Mouse (Mus musculus) c-Kit-positive CD71-positive TER-119-negative erythroid progenitor cells, embryonic 14.5 days (primary cell): ENCODE data around the gene Lbhd1.

ENCODE experiments used
- DNase-seq: peaks from one replicate; pipeline ENCODE4 v3.0.0-alpha.2; 2013; ENCODE audit warnings: low read depth

Lbhd1 gene

DNA sequence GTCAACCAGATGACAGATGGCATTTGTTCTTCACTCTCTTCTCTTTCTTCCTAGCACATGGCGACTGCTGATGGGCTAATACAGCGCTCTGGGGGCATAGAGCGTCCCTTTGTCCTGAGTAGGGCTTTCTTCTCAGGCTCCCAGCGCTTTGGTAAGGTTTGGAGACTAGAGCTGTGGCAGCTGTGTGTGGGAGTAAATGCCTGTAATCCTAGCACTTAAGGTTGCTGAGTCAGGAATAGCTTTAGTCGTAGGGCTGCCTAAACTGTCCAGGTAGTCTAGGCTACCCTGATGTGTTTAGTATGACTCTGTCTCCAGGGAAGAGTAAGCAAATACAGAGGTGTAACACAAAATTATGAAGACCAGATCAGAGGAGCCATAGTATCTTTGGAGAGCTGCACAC lies 28.3 kb downstream of the Lbhd1 start:
- no peak for DNase-seq

DNA sequence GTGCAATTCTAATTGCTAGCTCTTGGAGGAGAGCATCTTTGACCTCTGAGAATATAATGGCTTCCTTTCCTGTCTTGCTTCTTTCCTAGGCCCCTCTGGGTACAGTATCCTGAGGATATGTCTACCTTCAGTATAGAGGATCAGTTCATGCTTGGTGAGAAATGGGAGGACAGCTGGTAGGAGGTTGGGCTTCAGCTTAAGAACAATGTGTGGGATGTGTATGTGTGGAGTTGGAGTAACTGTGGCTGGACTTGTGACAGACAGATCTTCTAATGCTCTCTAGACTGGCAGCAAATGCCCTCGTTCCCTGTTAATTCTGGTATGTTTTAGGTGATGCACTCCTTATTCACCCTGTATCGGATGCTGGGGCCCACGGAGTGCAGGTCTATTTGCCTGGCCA lies 30.7 kb downstream of the Lbhd1 start:
- DNase-seq = no peak

DNA sequence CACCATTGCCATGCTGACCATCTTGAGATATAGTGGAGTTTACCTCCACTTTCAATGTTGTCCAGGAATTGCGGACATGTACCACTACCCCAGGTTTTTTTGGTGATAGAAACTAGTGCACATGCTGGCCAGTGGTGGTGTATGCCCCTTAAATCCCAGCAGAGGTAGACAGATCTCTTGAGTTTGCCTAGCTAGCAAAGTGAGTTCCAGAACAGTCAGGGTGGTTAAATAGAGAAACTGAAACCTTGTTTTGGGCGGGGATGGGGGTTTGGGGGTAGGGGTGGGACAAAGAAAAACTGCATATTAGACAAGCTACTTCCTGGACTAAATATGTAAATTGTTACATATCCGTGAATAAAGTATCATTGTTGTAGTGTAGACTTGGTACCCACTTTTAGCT lies 35.5 kb downstream of the Lbhd1 start:
- DNase-seq = no peak

DNA sequence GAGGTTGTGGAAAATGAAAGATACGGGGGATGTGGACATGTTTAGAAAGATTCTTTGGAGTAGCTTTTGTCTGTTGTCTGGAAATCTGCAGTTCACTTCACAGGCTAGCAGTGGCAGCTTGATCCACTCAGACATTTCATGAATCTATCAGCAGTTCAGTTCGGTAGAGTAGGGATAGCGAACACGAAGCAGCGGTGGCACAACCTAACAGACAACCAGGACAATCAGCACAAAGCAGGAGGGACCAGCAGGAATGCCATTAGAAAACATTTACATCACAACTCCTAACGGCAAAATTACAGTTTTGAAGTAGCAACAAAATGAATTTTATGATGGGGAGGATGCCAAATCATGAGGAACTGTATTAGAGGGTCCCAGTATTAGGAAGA lies 36.1 kb downstream of the Lbhd1 start:
- no peak for DNase-seq

- peak; percentile 85 for DNase-seq
These were observed 36.7 kb downstream of the Lbhd1 start, which contains the start of gene B3gat3 for GRCm38 (mm10) chr19:8920073-8920736. Gene B3gat3 (plus strand): TSS chr19:8920374.

- no peak for DNase-seq
These were observed 37.3 kb downstream of the Lbhd1 start for GRCm38 (mm10) chr19:8920836-8921291.

GRCm38 (mm10) chr19:8921741-8922140 lies 38.2 kb downstream of the Lbhd1 start:
- DNase-seq = no peak

DNA sequence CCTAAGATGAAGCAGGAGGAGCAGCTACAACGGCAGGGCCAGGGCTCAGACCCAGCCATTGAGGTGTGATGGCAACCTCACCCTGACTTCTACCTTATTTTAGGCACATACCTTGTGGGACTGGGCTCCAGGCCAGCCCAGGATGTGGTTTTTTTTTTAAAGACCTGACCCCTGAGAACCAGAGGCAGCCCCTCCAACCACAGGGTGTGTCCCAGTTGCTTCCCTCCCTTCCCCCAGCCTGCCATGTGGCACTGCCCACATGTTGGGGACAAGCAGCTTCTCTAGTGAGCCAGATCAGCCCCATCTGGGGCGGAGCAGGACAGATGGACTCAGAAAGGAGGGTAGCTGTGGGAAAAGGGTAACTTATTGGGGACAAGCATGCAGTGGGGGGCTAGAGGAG lies 43.2 kb downstream of the Lbhd1 start:
- no peak for DNase-seq

- no peak for DNase-seq
These were observed 44.5 kb downstream of the Lbhd1 start for GRCm38 (mm10) chr19:8927891-8928525.

- DNase-seq = no peak
These were observed 45.2 kb downstream of the Lbhd1 start for GRCm38 (mm10) chr19:8928689-8929223.

DNA sequence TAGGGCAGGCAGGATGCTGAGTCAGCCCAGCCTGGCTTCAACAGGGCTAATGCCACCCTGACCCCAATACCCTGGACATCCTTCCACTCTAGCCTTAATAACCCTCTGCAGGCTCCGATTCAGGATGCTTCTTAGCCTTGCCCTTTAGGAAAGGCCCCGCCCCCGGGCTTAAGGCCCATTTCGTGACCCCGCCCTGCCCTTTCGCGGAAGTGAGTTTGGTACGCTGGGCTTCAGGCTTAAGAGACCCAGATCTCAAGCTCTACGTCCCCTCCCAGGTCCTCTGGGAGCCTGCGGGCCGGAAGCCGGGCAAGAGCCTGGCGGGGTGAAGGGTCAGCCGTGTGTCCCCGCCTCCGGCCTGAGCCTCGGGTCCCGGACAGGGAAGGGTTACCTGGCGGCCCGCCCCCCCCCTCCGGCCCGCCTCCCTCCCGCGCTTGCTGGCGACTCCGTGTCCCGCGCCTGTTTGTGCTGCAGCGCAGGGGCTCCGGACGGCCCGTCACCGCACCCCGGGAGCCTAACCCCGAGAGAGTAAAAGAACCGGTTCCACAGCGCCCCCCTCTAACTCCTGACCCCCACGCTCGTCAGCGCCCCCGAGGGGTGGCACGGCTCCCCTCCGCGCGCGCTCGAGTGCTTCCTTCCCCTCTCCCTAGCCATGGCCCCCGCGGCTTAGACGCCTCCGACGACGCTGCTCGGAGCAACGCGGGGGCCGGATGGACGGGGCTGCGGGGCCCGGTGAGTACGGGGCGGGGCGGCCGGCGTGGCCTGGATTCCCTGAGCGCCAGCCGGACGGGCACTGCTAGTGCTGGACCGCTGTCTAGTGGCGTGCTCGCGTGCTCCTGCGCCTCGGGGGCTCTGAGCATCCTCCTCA lies 45.9 kb downstream of the Lbhd1 start, which contains the start of the genes Rom1 and Eml3:
TSS of gene Rom1 (minus strand) at position 133 of the 865 bp plus-strand sequence.
TSS of gene Eml3 (plus strand) at position 329 of the 865 bp plus-strand sequence.
- DNase-seq = peak; percentile 85

- no peak for DNase-seq
These were observed 46.6 kb downstream of the Lbhd1 start for GRCm38 (mm10) chr19:8930117-8930516.

DNA sequence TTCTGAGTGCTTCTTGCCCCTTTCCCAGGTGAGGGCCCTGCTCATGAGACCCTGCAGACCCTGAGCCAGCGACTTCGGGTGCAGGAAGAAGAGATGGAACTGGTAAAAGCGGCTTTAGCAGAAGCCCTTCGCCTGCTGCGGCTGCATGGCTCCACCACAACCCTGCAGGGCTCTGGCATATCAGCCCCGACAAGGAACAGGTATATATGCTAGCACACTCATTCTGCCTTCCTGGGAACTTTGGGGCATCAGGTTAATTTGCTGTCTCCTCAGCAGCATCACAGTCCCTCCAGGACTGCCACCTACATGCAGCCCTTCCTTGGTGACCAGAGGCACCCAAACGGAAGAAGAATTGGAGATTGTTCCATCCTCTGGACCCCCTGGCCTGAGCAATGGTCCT lies 47.2 kb downstream of the Lbhd1 start:
- DNase-seq = no peak

GRCm38 (mm10) chr19:8936736-8937135 lies 53.2 kb downstream of the Lbhd1 start:
- no peak for DNase-seq

DNA sequence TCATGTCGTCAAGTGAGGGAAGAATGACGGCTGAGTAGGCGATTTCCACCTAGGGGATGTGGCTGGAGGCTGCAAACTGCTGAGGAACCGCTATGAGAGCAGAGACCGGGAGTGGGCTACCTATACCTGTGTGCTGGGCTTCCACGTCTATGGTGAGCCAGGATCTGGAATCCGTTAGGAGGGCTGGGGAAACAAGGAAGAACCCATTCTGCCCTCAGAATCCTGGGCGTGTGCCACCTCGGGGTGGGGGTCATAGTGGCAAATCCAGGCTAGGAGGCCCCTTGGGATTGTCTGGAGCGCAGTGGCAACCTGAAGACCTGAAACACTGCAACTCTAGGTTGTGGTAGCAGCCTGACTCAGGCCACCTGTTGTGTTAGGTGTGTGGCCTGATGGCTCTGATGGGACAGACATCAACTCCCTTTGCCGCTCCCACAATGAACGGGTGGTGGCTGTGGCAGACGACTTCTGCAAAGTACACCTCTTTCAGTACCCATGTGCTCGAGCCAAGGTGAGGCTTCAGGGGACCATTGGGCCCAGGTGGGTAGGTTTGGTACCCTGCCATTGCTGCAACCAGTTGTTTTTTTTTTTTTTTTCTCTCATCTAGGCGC lies 57.1 kb downstream of the Lbhd1 start:
- no peak for DNase-seq

- no peak for DNase-seq
These were observed 57.6 kb downstream of the Lbhd1 start for GRCm38 (mm10) chr19:8941136-8941514.

GRCm38 (mm10) chr19:8941515-8942217 lies 58.1 kb downstream of the Lbhd1 start, which contains the start of gene Mta2:
Gene Mta2 (plus strand): TSS chr19:8941875.
- DNase-seq = peak; percentile 97
